Mouse (Mus musculus) hindbrain, embryonic 16.5 days (tissue): ENCODE results near the gene Trit1. TPM values are rescaled to one million over a fixed set of nuclear protein-coding genes. Genes with fewer than 3 reads are reported as not detected.
"Not testable (repeated sequence)": the region's sequence is repeated elsewhere in the genome, so short reads cannot be mapped to it uniquely, and the experiment has no call there.

Experiments
- ATAC-seq: fragments of 200-750 bp; cut with Nextera tagmentation; 2 replicates; pipeline ENCODE4 v1.8.0; 2017; ENCODE audit warnings: moderate TSS enrichment, moderate library complexity
- H3K27ac ChIP-seq: fragments of 300-500 bp; sonication (generic); 2 replicates; pipeline ENCODE4 v1.5.1; 2014; ENCODE audit warnings: low read depth, mild to moderate bottlenecking, control low read depth, low read length, moderate library complexity
- H3K27me3 ChIP-seq: fragments of 300-500 bp; sonication (generic); replicated peaks from 2 replicates; pipeline ENCODE4 v1.6.1; 2014; ENCODE audit warnings: low read length; ENCODE audit not compliant: control insufficient read depth, insufficient read depth
- H3K36me3 ChIP-seq: fragments of 300-500 bp; sonication (generic); 2 replicates; pipeline ENCODE4 v1.6.1; 2014; ENCODE audit warnings: mild to moderate bottlenecking, low read length, moderate library complexity, mixed read lengths; ENCODE audit not compliant: control insufficient read depth, insufficient read depth
- H3K4me1 ChIP-seq: fragments of 300-500 bp; sonication (generic); 2 replicates; pipeline ENCODE4 v1.6.1; 2014; ENCODE audit warnings: low read depth, low read length; ENCODE audit not compliant: control insufficient read depth, insufficient read depth
- H3K4me2 ChIP-seq: fragments of 300-500 bp; sonication (generic); 2 replicates; pipeline ENCODE4 v1.6.1; 2014; ENCODE audit warnings: mild to moderate bottlenecking, low read length, control low read depth, moderate library complexity
- H3K4me3 ChIP-seq: fragments of 300-500 bp; sonication (generic); 2 replicates; pipeline ENCODE4 v1.5.1; 2014; ENCODE audit warnings: mild to moderate bottlenecking, low read length, control low read depth, moderate library complexity
- H3K9ac ChIP-seq: fragments of 300-500 bp; sonication (generic); 2 replicates; pipeline ENCODE4 v1.6.1; 2014; ENCODE audit warnings: low read depth, mild to moderate bottlenecking, control low read depth, low read length, moderate library complexity
- H3K9me3 ChIP-seq: fragments of 300-500 bp; sonication (generic); 2 replicates; pipeline ENCODE4 v1.6.1; 2014; ENCODE audit warnings: mild to moderate bottlenecking, low read length, moderate library complexity; ENCODE audit not compliant: control insufficient read depth
- WGBS: fragments of 180-500 bp; shearing (Covaris S2); extraction: QIAGEN DNeasy Blood & Tissue Kit; methylation state at CpG from one replicate; pipeline ENCODE4 v1.1.7; 2014; 5-methylcytosine and 5-hydroxymethylcytosine counted together
- polyA plus RNA-seq: library from polyadenylated mRNA; unstranded; fragments of >200 nt; fragmentation: Nextera tagmentation; extraction: Ambion mirVana; gene quantifications from 2 replicates; pipeline ENCODE4 v1.2.1, GENCODE M21; 2015

Trit1 gene
- polyA plus RNA-seq, 1 experiment from 2014 or later, result 21.5 TPM

GRCm38 (mm10) chr4:122980684-122981083, 35.7 kb upstream of the Trit1 start:
- Histone ChIP-seq H3K27ac (no peak overlapping the region), H3K4me2 (no peak overlapping the region), H3K4me3 (no peak overlapping the region), H3K4me1 (no peaks in the 10 kb centered on the region), H3K36me3 (no peaks in the 10 kb centered on the region), H3K9me3 (no peaks in the 10 kb centered on the region), H3K27me3 (peaks cover 5% of the 10 kb centered on the region; the same call in 1 of the 2 replicates), H3K9ac (no peak overlapping the region)
- ATAC-seq, result no peak
- WGBS, result 71% methylated on average over 2 of the region's 2 CpGs

DNA sequence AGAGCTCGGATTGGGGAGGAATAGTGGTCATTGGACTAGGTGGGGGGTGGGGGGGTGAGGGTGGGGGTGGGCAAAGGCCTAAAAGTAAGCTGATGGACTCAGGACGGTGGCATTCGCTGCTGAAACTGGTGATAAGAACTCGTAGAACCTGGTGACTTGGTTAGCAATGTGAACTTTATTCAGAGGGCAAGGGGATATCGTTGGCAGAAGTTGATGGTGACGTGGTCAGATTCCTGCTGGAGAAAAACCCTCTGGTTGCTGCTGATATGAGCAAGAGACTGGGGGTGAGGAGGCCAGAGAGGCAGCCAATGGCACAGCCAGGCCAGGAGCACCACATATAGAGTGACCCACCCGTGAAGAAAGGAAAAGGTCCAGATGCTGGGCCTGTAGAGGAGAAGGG, 35.2 kb upstream of the Trit1 start:
- H3K4me1 ChIP-seq, result no peaks in the 10 kb centered on the region
- no peak overlapping the region for H3K27ac ChIP-seq
- H3K4me2 ChIP-seq, result no peak overlapping the region
- no peaks in the 10 kb centered on the region for H3K36me3 ChIP-seq
- H3K27me3 ChIP-seq, result peaks cover 5% of the 10 kb centered on the region; the same call in 1 of the 2 replicates
- no peak overlapping the region for H3K9ac ChIP-seq
- WGBS, result 92% methylated on average over 7 of the region's 7 CpGs
- ATAC-seq, result no peak
- no peaks in the 10 kb centered on the region for H3K9me3 ChIP-seq
- no peak overlapping the region for H3K4me3 ChIP-seq

- no peak for ATAC-seq
- Histone ChIP-seq H3K27me3 (peaks cover 5% of the 10 kb centered on the region; the same call in 1 of the 2 replicates), H3K27ac (no peak overlapping the region), H3K4me1 (no peaks in the 10 kb centered on the region), H3K9ac (no peak overlapping the region), H3K4me3 (no peak overlapping the region), H3K9me3 (no peaks in the 10 kb centered on the region), H3K4me2 (no peak overlapping the region), H3K36me3 (no peaks in the 10 kb centered on the region)
- WGBS, result 52% methylated on average over 3 of the region's 3 CpGs
Observed at GRCm38 (mm10) chr4:122981930-122982329, 34.5 kb upstream of the Trit1 start.

DNA sequence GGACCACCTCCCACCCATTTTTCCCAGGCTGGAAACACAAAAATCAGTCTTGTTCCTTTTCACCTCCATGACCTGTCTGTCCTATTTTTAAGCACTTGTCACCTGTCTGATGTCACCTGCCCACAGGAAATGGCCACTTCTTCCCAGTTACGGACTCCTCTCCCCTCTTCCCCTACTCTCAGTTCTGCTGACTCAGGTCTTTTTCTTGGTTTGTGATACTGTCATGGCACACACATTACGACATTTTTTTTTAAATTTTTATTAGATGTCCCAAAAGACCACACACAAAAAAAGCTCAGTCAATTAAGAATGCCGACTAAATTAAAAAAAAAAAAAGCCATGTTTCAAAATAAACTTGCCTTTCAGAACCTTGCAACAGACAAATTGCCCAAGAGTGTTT, 33.9 kb upstream of the Trit1 start:
- no peak overlapping the region for H3K27ac ChIP-seq
- H3K9me3 ChIP-seq, result no peaks in the 10 kb centered on the region
- no peak overlapping the region; the same call in 1 of the 2 replicates for H3K4me2 ChIP-seq
- H3K27me3 ChIP-seq, result peaks cover 5% of the 10 kb centered on the region; the same call in 1 of the 2 replicates
- no peak overlapping the region for H3K4me3 ChIP-seq
- WGBS, result 67% methylated on average over 3 of the region's 3 CpGs
- H3K4me1 ChIP-seq, result no peaks in the 10 kb centered on the region
- H3K9ac ChIP-seq, result no peak overlapping the region
- H3K36me3 ChIP-seq, result no peaks in the 10 kb centered on the region
- ATAC-seq, result no peak

- H3K4me3 ChIP-seq, result peak overlapping the region; percentile 11
- no peaks in the 10 kb centered on the region for H3K4me1 ChIP-seq
- no peak overlapping the region for H3K27ac ChIP-seq
- peak overlapping the region; percentile 24; the same call in 1 of the 2 replicates for H3K9ac ChIP-seq
- peak; percentile 27; the same call in 1 of the 2 replicates for ATAC-seq
- H3K36me3 ChIP-seq, result no peaks in the 10 kb centered on the region
- peaks cover 5% of the 10 kb centered on the region; the same call in 1 of the 2 replicates for H3K27me3 ChIP-seq
- 27% methylated on average over 17 of the region's 17 CpGs for WGBS
- peak overlapping the region; percentile 45 for H3K4me2 ChIP-seq
- H3K9me3 ChIP-seq, result no peaks in the 10 kb centered on the region
Observed at GRCm38 (mm10) chr4:122983486-122984261, 32.7 kb upstream of the Trit1 start.

- WGBS, result 31% methylated on average over 8 of the region's 8 CpGs
- H3K4me2 ChIP-seq, result no peak overlapping the region
- no peak overlapping the region for H3K9ac ChIP-seq
- H3K27ac ChIP-seq, result no peak overlapping the region
- ATAC-seq, result peak; percentile 93
- no peaks in the 10 kb centered on the region for H3K4me1 ChIP-seq
- no peaks in the 10 kb centered on the region for H3K9me3 ChIP-seq
- H3K27me3 ChIP-seq, result peaks cover 5% of the 10 kb centered on the region; the same call in 1 of the 2 replicates
- no peak overlapping the region for H3K4me3 ChIP-seq
- no peaks in the 10 kb centered on the region for H3K36me3 ChIP-seq
Observed at GRCm38 (mm10) chr4:122985110-122985509, 31.3 kb upstream of the Trit1 start.

- no peak overlapping the region for H3K4me2 ChIP-seq
- 83% methylated on average over 4 of the region's 4 CpGs for WGBS
- H3K4me3 ChIP-seq, result no peak overlapping the region
- no peaks in the 10 kb centered on the region for H3K9me3 ChIP-seq
- no peak overlapping the region for H3K9ac ChIP-seq
- no peak overlapping the region for H3K27ac ChIP-seq
- peaks cover 2% of the 10 kb centered on the region; the same call in 1 of the 2 replicates for H3K27me3 ChIP-seq
- H3K36me3 ChIP-seq, result no peaks in the 10 kb centered on the region
- no peaks in the 10 kb centered on the region for H3K4me1 ChIP-seq
- no peak for ATAC-seq
Observed at GRCm38 (mm10) chr4:122987421-122987820, 29.0 kb upstream of the Trit1 start.

DNA sequence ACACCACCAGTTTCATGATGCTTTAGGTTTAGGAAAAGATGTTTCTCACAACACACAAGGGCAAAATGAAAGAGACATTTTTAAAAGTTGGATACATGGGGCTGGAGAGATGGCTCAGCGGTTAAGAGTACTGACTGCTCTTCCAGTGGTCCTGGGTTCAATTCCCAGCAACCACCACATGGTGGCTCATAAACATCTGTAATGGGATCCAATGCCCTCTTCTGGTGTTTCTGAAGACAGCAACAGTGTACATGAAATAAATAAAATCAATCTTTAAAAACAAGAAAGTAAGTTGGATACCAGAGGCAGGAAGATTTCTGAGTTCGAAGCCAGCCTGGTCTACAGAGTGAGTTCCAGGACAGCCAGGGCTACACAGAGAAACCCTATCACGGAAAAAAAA, 28.4 kb upstream of the Trit1 start:
- not testable (repeated sequence) for H3K4me3 ChIP-seq, H3K9ac ChIP-seq, ATAC-seq, H3K27ac ChIP-seq, H3K27me3 ChIP-seq, H3K36me3 ChIP-seq, H3K4me1 ChIP-seq, H3K9me3 ChIP-seq, H3K4me2 ChIP-seq
- 62% methylated on average over 3 of the region's 3 CpGs for WGBS

DNA sequence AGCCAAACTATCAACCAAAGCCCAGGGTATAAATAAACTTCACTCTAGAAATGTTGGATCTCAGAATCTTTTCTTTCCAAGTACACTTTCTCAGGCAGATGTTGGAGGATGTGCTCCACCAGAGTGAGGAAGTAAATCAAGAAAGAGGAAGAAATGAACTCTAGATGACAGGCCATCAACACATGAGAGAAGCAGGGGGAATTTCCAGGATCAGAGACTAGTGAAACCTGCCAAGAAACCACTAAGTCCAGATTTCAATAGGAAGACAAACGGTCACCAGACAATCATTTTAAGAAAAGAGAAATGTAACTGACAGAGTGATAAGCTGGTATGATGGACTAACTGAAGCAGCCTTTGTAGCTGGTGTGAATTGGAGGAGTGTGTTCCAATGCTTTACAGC, 25.2 kb upstream of the Trit1 start:
- no peak for ATAC-seq
- H3K27me3 ChIP-seq, result no peaks in the 10 kb centered on the region
- no peak overlapping the region for H3K9ac ChIP-seq
- no peaks in the 10 kb centered on the region for H3K36me3 ChIP-seq
- no peak overlapping the region for H3K4me3 ChIP-seq
- H3K4me2 ChIP-seq, result no peak overlapping the region
- H3K9me3 ChIP-seq, result no peaks in the 10 kb centered on the region
- no peak overlapping the region for H3K27ac ChIP-seq
- H3K4me1 ChIP-seq, result peaks cover 3% of the 10 kb centered on the region; the same call in 1 of the 2 replicates
- WGBS, result 78% methylated on average over 1 of the region's 1 CpGs
